Mouse (Mus musculus) limb, embryonic 14.5 days (tissue): ENCODE results near the gene Naalad2. TPM values are rescaled to one million over a fixed set of nuclear protein-coding genes. Genes with fewer than 3 reads are reported as not detected.
A peak's percentile ranks its signal among the peaks of the same experiment; 100 is the strongest.
"Not testable (repeated sequence)": the region's sequence is repeated elsewhere in the genome, so short reads cannot be mapped to it uniquely, and the experiment has no call there.

Experiments
- ATAC-seq: fragments of 200-750 bp; cut with Nextera tagmentation; 2 replicates; pipeline ENCODE4 v1.8.0; 2017; ENCODE audit warnings: low read depth, moderate number of reproducible peaks, moderate TSS enrichment; ENCODE audit not compliant: low FRiP score
- DNase-seq: peaks from one replicate; pipeline ENCODE4 v3.0.0-alpha.2; 2015; ENCODE audit warnings: low spot score
- H3K27ac ChIP-seq: fragments of 300-500 bp; sonication (generic); replicated peaks from 2 replicates; pipeline ENCODE4 v1.5.1; 2014; ENCODE audit warnings: low read depth, mild to moderate bottlenecking, low read length, moderate library complexity, mixed read lengths
- H3K27me3 ChIP-seq: fragments of 300-500 bp; sonication (generic); 2 replicates; pipeline ENCODE4 v1.6.1; 2014; ENCODE audit warnings: low read length, mixed read lengths; ENCODE audit not compliant: control insufficient read depth, insufficient read depth
- H3K36me3 ChIP-seq: fragments of 300-500 bp; sonication (generic); 2 replicates; pipeline ENCODE4 v1.6.1; 2014; ENCODE audit warnings: mild to moderate bottlenecking, low read length, moderate library complexity, mixed read lengths; ENCODE audit not compliant: control insufficient read depth, insufficient read depth
- H3K4me1 ChIP-seq: fragments of 300-500 bp; sonication (generic); 2 replicates; pipeline ENCODE4 v1.6.1; 2014; ENCODE audit warnings: antibody characterized with exemption, low read length, mixed read lengths; ENCODE audit not compliant: control insufficient read depth, insufficient read depth
- H3K4me2 ChIP-seq: fragments of 300-500 bp; sonication (generic); replicated peaks from 2 replicates; pipeline ENCODE4 v1.6.1; 2014; ENCODE audit warnings: low read depth, mild to moderate bottlenecking, low read length, moderate library complexity; ENCODE audit not compliant: severe bottlenecking
- H3K4me3 ChIP-seq: fragments of 300-500 bp; sonication (generic); replicated peaks from 2 replicates; pipeline ENCODE4 v1.5.1; 2014; ENCODE audit warnings: low read length
- H3K9ac ChIP-seq: fragments of 300-500 bp; sonication (generic); 2 replicates; pipeline ENCODE4 v1.6.1; 2014; ENCODE audit warnings: mild to moderate bottlenecking, low read depth, low read length, moderate library complexity; ENCODE audit not compliant: severe bottlenecking
- H3K9me3 ChIP-seq: fragments of 300-500 bp; sonication (generic); 2 replicates; pipeline ENCODE4 v1.6.1; 2016; ENCODE audit warnings: low read length; ENCODE audit not compliant: control insufficient read depth
- POLR2A ChIP-seq: fragments of 200-500 bp; IDR thresholded peaks from 2 replicates; pipeline ENCODE4 v1.8.0; 2012; ENCODE audit warnings: inconsistent platforms, mild to moderate bottlenecking, moderate library complexity, borderline replicate concordance; ENCODE audit not compliant: insufficient read depth, insufficient read length; ENCODE audit errors: extremely low read depth
- WGBS: fragments of 180-500 bp; shearing (Covaris S2); extraction: QIAGEN DNeasy Blood & Tissue Kit; methylation state at CpG from one replicate; pipeline ENCODE4 v1.1.7; 2014; 5-methylcytosine and 5-hydroxymethylcytosine counted together
- polyA plus RNA-seq, 2 experiments: library from polyadenylated mRNA; depleted of rRNA in 1 of 2; stranded (reverse) in 1 of 2; unstranded in 1 of 2; fragments of >200 nt; fragmentation: Nextera tagmentation in 1 of 2; extraction: Ambion mirVana in 1 of 2; gene quantifications; 2 replicates each; pipeline versions ENCODE4 v1.2.1 to v1.2.3; 2012 to 2014

The Naalad2 gene
- polyA plus RNA-seq, 2 experiments, result 3.0 to 3.2 TPM

- DNase-seq (peak; percentile 9), ATAC-seq (no peak)
- Histone ChIP-seq H3K4me3 (no peak overlapping the region), H3K36me3 (no peaks in the 10 kb centered on the region), H3K9me3 (no peaks in the 10 kb centered on the region), H3K4me1 (no peaks in the 10 kb centered on the region), H3K4me2 (no peak overlapping the region), H3K9ac (no peak overlapping the region), H3K27me3 (no peaks in the 10 kb centered on the region), H3K27ac (no peak overlapping the region)
- TF ChIP-seq POLR2A, result no peak
- 26% methylated on average over 6 of the region's 6 CpGs for WGBS
Observed at GRCm38 (mm10) chr9:18385782-18386181, 17.0 kb downstream of the Naalad2 start.

GRCm38 (mm10) chr9:18373026-18373425 lies 29.8 kb downstream of the Naalad2 start:
- H3K4me2 ChIP-seq, H3K9ac ChIP-seq, H3K4me1 ChIP-seq, ATAC-seq, H3K36me3 ChIP-seq, H3K9me3 ChIP-seq, H3K27me3 ChIP-seq, DNase-seq, H3K27ac ChIP-seq, H3K4me3 ChIP-seq: not testable (repeated sequence)
- WGBS, result 73% methylated on average over 1 of the region's 1 CpGs

- no peaks in the 10 kb centered on the region for H3K4me1 ChIP-seq
- no peak overlapping the region for H3K4me2 ChIP-seq
- H3K36me3 ChIP-seq, result no peaks in the 10 kb centered on the region; the same call in 1 of the 2 replicates
- WGBS, result 98% methylated on average over 3 of the region's 3 CpGs
- H3K27ac ChIP-seq, result no peak overlapping the region
- no peak overlapping the region for H3K4me3 ChIP-seq
- TF ChIP-seq POLR2A, result no peak
- DNase-seq (no peak), ATAC-seq (no peak)
- H3K27me3 ChIP-seq, result no peaks in the 10 kb centered on the region
- H3K9ac ChIP-seq, result no peak overlapping the region
- H3K9me3 ChIP-seq, result no peaks in the 10 kb centered on the region
Observed at GRCm38 (mm10) chr9:18319990-18320389, 82.8 kb downstream of the Naalad2 start.

- H3K27ac ChIP-seq, result no peak overlapping the region
- 91% methylated on average over 6 of the region's 6 CpGs for WGBS
- peaks cover 57% of the 10 kb centered on the region for H3K36me3 ChIP-seq
- H3K9me3 ChIP-seq, result no peaks in the 10 kb centered on the region
- peaks cover 6% of the 10 kb centered on the region; the same call in 1 of the 2 replicates for H3K4me1 ChIP-seq
- no peak overlapping the region for H3K4me2 ChIP-seq
- H3K9ac ChIP-seq, result no peak overlapping the region
- H3K4me3 ChIP-seq, result no peak overlapping the region
- no peak for TF ChIP-seq POLR2A
- ATAC-seq (no peak), DNase-seq (no peak)
- no peaks in the 10 kb centered on the region for H3K27me3 ChIP-seq
Observed at GRCm38 (mm10) chr9:18298301-18298700, 104.5 kb downstream of the Naalad2 start.

- Histone ChIP-seq H3K4me2 (peak overlapping the region; percentile 68), H3K36me3 (peaks cover 11% of the 10 kb centered on the region), H3K27ac (no peak overlapping the region), H3K4me3 (peak overlapping the region; percentile 83), H3K27me3 (no peaks in the 10 kb centered on the region), H3K9me3 (no peaks in the 10 kb centered on the region), H3K4me1 (peaks cover 8% of the 10 kb centered on the region; the same call in 1 of the 2 replicates), H3K9ac (peak overlapping the region; percentile 94)
- TF ChIP-seq POLR2A, result no peak
- no peak for DNase-seq
- no peak for ATAC-seq
- WGBS, result 41% methylated on average over 6 of the region's 6 CpGs
Observed at GRCm38 (mm10) chr9:18293026-18293781, 109.6 kb downstream of the Naalad2 start.
